Mouse (Mus musculus) embryo, embryonic 9.5 days (tissue): ENCODE measurements around the gene Lmcd1.

ENCODE experiments used
- DNase-seq: peaks from one replicate; pipeline ENCODE4 v3.0.0-alpha.2; 2017; ENCODE audit errors: extremely low spot score

Gene Lmcd1

GRCm38 (mm10) chr6:112287671-112288070 is 14.1 kb downstream of the Lmcd1 start:
- DNase-seq = no peak

DNA sequence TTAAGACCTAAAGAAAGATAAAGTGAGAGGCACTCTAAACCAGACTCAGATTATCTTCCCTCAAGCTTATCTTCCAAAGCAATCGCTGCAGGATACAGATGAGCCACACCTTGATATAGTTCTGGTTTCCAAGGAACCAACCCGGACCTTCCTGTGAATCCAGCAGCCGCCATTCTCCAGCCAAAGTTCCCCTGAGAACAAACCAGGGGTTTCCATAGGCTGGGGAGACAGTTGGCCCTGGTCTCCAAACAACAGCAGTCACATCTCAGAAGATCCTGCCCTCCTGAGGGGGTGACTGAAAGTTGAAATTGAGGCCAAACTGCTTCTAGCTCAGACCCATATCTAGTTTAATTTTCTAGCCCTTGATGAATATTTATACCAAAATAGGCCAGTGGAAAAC is 14.7 kb downstream of the Lmcd1 start:
- no peak for DNase-seq

- DNase-seq = no peak
Measured at GRCm38 (mm10) chr6:112291146-112291545, 17.6 kb downstream of the Lmcd1 start.

DNA sequence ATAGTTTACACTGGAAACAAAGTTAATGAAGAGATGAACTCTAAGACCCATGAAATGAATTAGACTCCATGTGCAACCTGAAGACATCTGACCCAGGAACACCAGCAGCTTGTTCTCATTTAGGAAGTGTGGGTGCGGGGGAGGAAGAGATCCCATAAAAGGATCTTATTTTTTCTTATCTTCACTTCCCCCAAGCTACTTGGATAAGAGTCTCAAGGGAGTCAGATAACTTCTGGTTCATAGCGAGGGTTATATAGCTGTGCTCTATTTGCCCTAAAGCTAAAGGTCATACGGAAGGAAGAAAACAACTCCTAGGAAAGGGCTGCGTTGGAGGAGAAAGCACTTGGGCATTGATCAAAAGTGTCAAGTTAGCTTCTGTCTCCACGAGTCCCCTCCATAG is 19.8 kb downstream of the Lmcd1 start:
- DNase-seq = no peak

- no peak for DNase-seq
Measured at GRCm38 (mm10) chr6:112295269-112295668, 21.7 kb downstream of the Lmcd1 start.

DNA sequence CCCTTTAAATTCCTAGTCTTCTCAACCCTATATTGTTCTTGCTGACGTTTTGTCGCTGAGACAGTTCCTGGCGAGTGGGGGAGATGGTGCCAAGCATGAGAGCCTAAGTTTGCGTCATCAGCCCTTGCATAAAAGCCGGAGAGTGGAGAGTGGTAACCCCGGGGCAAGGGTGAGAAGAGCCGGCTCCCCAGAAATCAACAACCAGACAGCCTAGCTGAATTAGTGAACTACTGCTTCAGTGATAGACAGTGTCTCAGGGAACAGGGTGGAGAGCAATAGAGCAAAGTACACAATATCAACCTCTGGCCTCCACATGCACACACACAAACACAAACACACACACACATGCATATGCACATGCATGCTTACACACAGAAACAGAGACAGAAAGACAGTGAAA is 26.6 kb downstream of the Lmcd1 start:
- DNase-seq = no peak

- DNase-seq = no peak
Measured at GRCm38 (mm10) chr6:112300633-112301032, 27.1 kb downstream of the Lmcd1 start.

DNA sequence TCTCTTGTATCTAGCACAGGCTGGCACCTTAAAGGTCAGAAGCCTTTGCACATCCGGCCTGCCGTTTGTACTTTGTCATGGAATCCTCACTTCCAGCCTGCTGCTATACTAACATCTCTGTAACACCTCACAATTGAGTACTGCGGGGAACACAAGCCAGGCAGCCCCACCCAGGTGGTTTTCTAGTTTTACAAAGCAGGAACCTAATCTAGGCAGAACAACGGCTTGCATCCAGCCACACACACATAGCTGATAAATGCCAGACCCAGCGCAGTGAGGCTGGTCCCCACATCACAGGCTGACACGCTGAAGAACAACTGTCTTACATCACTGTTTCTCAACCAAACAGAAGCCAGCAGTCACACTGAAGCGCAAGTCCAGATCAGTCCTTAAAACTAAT is 28.7 kb downstream of the Lmcd1 start:
- peak; percentile 2 for DNase-seq

GRCm38 (mm10) chr6:112302814-112303383 is 29.3 kb downstream of the Lmcd1 start:
- DNase-seq = no peak

- peak; percentile 8 for DNase-seq
Measured at GRCm38 (mm10) chr6:112304751-112305150, 31.2 kb downstream of the Lmcd1 start.

GRCm38 (mm10) chr6:112309330-112309938 is 35.9 kb downstream of the Lmcd1 start:
- DNase-seq = no peak

DNA sequence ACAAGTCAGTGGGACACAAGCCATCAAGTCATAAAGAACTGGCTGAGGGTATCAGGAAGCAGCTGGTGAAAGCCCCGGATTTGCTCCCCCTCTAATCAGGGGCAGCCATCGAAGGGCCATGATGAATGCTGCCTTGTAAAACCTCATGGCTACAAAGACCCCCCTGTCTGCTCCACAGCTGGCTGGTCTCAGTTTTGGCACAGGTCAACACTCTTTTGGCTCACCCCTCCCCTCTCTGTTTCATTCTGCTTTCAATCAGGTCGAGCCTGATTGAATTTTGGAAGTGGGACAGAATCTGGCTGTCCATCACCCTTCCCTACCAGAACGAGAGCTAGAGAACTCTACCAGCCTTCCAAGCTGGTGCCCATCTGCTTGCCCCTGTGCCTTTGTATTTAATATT is 37.8 kb downstream of the Lmcd1 start:
- DNase-seq = no peak

- no peak for DNase-seq
Measured at GRCm38 (mm10) chr6:112319449-112319848, 45.9 kb downstream of the Lmcd1 start.

DNA sequence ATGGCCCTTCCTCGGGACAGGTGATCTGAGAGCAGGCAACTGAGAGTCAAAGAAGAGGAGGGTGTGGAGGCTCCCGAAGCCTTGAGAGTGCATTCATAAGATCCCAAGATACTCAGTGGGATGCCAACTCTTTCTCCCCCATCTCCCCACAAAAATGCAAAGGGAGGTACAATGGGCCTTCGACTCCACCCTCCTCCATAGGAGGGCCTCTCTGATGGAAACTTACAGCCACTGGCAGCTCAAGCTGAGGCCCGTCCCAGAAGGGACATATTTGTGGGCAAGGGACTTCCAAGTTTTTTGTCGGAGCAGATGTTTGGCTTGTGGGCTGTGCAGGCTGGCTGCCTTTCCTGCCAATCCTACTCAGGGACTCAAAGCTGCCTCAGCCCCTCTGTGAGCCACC is 47.1 kb downstream of the Lmcd1 start:
- no peak for DNase-seq

DNA sequence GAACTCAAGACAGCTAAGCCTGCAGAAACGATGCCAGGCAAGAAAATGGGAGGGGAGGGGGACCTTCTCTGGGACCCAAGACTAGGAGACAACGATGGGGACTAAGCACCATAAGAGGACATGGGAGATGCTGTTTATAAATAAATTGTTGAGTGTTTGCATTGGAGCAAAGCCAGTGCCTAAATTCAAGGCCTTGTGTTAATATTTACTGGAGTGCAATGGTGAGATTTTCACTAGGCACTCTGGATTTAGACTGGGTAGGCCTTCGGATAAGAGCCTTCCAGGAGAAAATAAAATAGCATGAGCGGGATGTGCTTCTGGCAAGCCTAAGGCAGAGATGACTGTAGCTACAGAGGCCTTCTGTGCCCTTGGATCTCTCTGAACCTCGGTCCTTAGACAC is 49.4 kb downstream of the Lmcd1 start:
- DNase-seq = no peak

DNA sequence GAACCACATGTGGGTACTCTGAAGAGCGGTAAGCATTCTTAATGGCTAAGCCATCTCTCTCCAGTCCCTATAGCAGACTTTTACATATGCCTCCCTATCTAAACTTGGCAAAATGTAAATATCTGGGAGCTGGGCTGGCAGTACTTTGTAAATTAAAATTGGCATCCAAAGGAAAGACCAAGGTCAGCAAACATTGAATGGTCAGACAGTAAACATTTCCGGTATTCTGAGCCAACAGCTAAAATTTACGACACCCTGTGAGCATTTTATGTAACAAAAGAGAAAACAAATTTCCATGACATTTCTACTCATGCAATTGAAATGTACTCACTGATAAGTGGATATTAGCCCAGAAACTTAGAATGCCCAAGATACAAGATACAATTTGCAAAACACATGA is 51.7 kb downstream of the Lmcd1 start:
- DNase-seq = no peak

- DNase-seq = no peak
Measured at GRCm38 (mm10) chr6:112327793-112328192, 54.2 kb downstream of the Lmcd1 start.

DNA sequence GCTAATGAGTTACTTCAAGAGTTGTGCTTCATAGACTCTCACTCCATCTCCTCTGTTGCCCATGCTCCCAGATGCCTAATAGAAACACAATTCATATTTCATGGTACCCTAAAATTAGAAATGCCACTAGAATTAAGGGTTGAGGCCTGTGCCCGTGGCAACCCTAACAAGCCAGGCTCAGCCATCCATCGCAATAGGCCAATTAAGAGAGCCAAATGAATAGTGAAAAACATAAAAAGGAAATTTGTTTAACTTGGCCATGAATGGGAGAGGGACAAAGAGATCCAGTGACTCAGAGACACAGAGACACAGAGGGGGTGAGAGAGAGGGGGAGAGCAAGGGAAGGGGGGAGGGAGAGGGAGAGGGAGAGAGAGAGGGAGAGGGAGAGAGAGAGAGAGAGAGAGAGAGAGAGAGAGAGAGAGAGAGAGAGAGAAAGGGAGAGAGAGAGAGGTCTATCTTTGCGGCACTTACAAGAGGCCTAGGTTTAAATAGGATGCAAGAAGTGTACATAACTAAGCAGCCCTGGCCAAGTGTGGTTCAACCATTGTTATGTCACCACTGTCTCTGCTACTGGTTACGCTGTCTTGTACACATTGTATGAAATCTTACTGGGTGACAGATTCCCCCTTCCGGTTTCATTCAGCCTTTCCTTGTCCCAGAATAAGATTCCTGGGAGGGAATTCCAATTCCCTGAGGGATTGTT is 57.1 kb downstream of the Lmcd1 start:
- no peak for DNase-seq

DNA sequence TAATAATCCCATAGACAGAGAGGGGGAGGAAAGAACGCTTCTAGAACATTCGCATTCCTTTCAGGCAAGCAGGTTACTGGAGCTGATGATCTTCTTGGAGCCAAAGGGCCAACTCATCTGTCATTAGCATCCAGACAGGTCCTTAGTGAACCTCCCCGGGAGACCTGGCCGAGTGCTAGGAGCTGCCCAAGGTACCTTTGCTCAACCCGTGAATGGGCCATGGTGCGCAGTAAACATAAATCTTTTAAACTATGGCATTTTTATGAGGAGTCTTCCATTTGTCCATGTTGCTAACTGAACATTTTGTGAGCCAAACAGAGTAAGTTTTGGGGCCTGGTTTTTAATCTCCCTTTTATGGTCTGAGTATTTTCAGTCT is 57.7 kb downstream of the Lmcd1 start:
- DNase-seq = no peak

DNA sequence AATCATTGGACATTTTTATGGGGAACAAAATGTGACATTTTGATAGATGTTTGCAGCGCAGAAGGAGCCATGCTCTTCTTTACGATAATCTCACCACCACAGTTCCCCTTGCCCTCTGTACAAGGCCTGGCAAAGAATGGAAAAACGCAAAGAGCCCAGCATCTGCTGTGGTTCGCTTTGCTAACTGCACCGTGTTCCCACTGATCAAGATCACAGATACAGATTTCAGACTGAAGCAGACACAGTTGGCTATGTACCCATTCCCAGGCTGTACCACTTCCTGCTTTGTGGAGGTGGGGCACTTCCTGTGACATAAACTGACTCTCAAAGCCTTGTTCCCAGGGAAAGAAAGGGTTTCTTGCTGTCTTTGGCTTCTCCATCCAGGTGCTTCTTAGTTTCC is 60.4 kb downstream of the Lmcd1 start:
- no peak for DNase-seq

- DNase-seq = no peak
Measured at GRCm38 (mm10) chr6:112337667-112338066, 64.1 kb downstream of the Lmcd1 start.

GRCm38 (mm10) chr6:112339016-112339415 is 65.5 kb downstream of the Lmcd1 start:
- no peak for DNase-seq

DNA sequence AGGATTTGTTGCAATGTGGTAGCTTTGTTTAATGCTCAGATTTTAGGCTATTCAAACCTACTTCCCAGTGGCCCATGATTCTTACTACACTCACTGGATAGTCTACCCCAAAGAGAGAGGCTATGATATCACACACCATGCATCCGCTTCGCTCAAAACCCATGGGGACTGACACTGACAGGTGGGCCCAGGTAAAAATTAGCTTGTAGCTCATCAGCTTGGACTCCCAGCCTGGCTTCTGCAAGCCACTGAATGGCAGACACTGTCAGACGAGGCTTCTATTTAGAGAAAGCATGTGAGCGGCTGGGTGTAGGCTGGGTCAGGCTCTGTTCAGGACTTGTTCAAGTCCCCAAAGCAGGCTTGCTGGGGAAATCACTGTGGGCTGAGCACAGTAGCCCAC is 76.9 kb downstream of the Lmcd1 start:
- no peak for DNase-seq

DNA sequence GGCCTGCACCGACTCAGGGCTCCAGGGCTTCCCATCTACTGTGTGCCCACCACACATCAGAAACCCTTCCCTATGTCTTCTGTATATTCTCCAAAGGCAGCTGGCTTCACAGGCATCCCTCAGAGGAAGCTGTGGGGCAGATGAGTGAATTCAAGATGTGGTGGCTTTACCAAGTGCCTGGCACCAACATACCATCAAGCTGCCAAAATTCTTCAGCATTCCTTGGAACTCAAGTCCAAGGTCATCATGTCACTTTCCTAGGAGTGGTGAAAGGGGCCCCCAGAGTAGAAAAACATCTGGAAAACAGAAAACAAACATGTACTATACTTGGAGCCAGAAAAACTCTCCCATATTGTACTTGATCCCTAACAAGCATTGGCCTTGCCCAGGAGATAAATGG is 85.8 kb downstream of the Lmcd1 start:
- DNase-seq = no peak
